Mouse (Mus musculus): ENCODE measurements around the gene Hoxa7.

DNA sequence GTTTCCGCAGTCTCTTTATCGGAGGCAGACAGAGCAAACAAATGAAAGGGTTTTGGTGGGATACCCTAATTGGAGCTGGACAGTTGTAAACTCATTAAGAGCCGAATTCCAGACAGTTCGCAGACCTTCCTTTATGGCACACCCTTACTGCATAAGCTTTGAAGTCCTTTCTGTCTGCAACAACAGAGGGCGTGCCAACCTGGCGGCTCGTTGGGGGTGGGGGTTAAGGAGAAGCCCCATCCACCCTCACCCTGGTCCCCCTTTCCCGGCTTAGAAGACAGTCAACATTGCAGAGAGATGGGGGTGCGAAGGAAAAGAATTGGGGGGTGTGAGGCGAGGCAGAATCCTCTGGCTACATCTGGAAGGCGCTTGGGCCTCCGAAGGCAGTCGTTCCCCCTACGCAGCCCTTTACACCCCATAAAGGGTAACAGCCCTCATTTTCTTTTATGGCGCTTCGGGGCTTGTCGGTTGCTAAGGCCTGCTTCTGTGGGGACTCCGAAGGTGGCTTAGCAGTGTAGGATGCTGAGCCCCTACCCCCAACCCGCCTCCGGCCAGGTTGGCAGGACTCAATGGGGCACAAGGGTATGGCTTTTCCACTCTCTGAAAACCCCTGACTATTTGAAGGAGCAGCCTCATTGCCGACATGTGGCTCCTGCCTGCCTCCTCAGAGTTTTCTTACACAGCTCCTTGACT, 485 bp upstream of the Hoxa7 start:
- TF ChIP-seq CTCF (IDR thresholded peaks at IDR 0.05; ENCODE audit: extremely low read depth, insufficient read length, insufficient replicate concordance, low read depth, low read length) (no peak), POLR2A (IDR thresholded peaks at IDR 0.05; ENCODE audit: low read depth, low read length) (no peak)

Data from small intestine, adult 2 months (tissue).